Mouse (Mus musculus) megakaryocyte, embryonic 14.5 days (primary cell): ENCODE results near the gene Asap2. TPM values are rescaled to one million over a fixed set of nuclear protein-coding genes. Genes with fewer than 3 reads are reported as not detected.
A peak's percentile ranks its signal among the peaks of the same experiment; 100 is the strongest.

Experiments
- H3K27me3 ChIP-seq: replicated peaks from 2 replicates; pipeline ENCODE3; 2012; ENCODE audit warnings: inconsistent platforms
- H3K36me3 ChIP-seq: replicated peaks from 2 replicates; pipeline ENCODE3; 2012; ENCODE audit warnings: low read length, inconsistent platforms, mixed read lengths
- H3K4me1 ChIP-seq: 2 replicates; pipeline ENCODE4 v1.6.1; 2012; ENCODE audit warnings: inconsistent platforms
- H3K4me3 ChIP-seq: replicated peaks from 2 replicates; pipeline ENCODE3; 2012; ENCODE audit warnings: moderate library complexity, mild to moderate bottlenecking, inconsistent platforms
- H3K9me3 ChIP-seq: 2 replicates; pipeline ENCODE4 v1.6.1; 2012; ENCODE audit warnings: inconsistent platforms
- FLI1 ChIP-seq: IDR thresholded peaks from 2 replicates; pipeline ENCODE4 v1.6.1; 2012; ENCODE audit warnings: low read length, inconsistent platforms, mixed read lengths
- GATA1 ChIP-seq: IDR thresholded peaks from 3 replicates; pipeline ENCODE4 v1.6.1; 2012; ENCODE audit warnings: mixed read lengths, low read length, inconsistent platforms, borderline replicate concordance
- polyA plus RNA-seq: library from polyadenylated mRNA; stranded (reverse); fragments of >175 nt; gene quantifications from 2 replicates; pipeline ENCODE4 v1.2.3, GENCODE M21; 2012; ENCODE audit warnings: low replicate concordance; ENCODE audit not compliant: insufficient read depth

The Asap2 gene
- polyA plus RNA-seq, 1 experiment: 26.1 TPM

DNA sequence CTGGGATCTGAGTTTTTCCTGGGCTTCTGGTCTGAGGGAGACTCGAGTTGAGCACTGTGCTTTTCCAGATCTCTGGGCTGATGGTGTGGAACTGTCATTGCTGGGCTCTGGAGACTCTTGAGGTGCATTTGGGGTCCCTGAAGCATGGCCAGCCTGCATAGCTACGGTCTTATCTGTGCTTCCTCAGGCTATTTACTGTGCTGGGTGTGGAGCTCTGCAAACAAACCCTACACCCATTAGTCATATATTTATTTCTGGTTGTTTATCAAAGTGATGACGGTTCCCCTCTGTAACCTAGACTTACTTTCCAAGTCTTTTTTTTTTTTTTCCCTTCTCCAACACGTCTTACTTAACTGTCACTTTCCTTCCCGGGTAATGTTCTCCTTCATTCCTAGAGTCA is 154.3 kb downstream of the Asap2 start:
- TF ChIP-seq FLI1: no peak
- TF ChIP-seq GATA1: no peak
- Histone ChIP-seq H3K27me3 (no peaks in the 10 kb centered on the region), H3K4me1 (peaks cover 95% of the 10 kb centered on the region), H3K9me3 (no peaks in the 10 kb centered on the region), H3K4me3 (peak overlapping the region; percentile 81), H3K36me3 (peaks cover 47% of the 10 kb centered on the region)

DNA sequence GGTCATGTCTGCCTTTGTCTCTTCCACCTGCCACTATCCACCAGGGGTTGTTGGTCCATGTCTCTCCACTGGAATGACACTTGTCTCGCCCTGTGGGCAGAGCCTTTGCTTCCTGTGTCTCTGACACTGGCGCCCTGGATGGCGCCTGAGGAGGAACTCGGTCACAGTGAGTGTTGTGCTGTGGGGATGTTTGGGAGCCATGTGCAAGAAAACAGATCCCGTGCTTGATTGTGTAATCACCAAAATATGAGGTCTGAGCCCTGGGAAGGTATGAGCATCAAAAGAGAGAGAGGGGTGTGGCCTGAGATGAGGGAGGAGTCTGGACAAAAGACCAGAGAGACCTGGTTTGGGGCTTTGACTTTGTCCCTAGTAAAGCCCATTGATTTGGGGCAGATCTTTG is 154.8 kb downstream of the Asap2 start:
- no peak for TF ChIP-seq FLI1
- no peak for TF ChIP-seq GATA1
- Histone ChIP-seq H3K27me3 (no peaks in the 10 kb centered on the region), H3K4me3 (peak overlapping the region; percentile 81), H3K4me1 (peaks cover 95% of the 10 kb centered on the region), H3K36me3 (peaks cover 51% of the 10 kb centered on the region), H3K9me3 (no peaks in the 10 kb centered on the region)

DNA sequence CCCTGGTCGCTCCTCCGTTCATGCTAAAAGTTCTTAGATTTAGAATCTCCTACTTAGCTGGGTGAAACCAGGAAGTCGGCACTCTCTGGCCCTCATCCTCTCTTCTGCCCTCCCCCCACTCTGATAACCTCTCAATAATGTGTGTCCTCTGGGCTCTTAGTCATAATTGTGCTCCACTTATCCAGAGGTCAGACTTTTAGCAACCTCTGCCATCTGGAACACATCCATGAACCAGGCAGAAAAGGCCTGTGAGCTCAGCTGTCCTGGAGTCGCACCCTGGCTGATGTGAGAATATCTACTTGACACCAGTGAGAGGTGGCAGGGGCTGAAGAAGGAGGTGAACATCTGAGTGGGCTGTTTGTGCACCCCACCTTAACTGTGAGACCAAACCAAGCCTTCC is 156.6 kb downstream of the Asap2 start:
- no peaks in the 10 kb centered on the region for H3K27me3 ChIP-seq
- H3K36me3 ChIP-seq: peaks cover 67% of the 10 kb centered on the region
- no peak overlapping the region for H3K4me3 ChIP-seq
- H3K9me3 ChIP-seq: no peaks in the 10 kb centered on the region
- TF ChIP-seq FLI1 (no peak), GATA1 (no peak)
- H3K4me1 ChIP-seq: peaks cover 95% of the 10 kb centered on the region

DNA sequence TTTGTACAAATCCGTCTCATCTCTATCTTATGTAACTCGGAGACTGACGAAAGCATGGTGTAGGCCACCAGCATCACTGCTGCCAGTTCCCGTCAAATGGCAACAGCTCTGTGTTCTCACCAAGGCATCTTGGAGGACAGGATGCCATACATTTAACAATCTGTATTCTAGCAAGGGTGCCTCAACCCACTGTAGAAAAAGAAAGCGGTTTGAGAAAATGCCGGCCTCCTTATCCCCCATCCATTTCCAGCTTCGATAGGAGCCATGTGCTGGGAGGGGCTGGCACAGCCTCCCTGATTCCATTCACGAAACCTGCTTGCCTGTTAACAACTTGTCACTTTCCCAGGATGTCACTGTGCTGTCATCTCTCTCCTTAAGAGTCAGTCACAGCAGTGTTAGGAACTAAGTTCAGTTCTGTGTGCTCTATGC is 163.0 kb downstream of the Asap2 start:
- Histone ChIP-seq H3K9me3 (no peaks in the 10 kb centered on the region), H3K36me3 (peaks cover 57% of the 10 kb centered on the region), H3K4me1 (peaks cover 95% of the 10 kb centered on the region), H3K4me3 (peak overlapping the region; percentile 16), H3K27me3 (no peaks in the 10 kb centered on the region)
- no peak for TF ChIP-seq GATA1

DNA sequence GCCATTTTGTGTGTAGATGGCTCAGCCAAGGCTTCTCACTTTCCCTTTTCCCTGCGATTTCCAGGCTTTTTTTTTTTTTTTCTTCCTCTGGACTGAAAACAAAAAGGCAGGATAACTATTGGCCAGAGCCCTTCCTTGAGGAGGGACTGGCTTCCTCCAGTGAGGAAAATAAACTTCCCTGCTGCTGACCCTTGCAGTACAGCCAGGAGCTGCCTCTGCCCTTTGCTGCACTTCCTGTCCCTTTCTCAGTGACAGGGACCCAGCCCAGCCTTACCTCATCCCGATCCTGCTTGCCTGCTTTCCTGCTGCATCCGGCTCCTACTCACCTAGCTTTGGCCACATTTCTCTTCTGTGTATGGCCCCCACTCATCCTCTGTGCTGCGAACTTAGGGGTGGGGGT is 164.8 kb downstream of the Asap2 start:
- Histone ChIP-seq H3K9me3 (no peaks in the 10 kb centered on the region), H3K27me3 (no peaks in the 10 kb centered on the region), H3K4me1 (peaks cover 96% of the 10 kb centered on the region), H3K36me3 (peaks cover 51% of the 10 kb centered on the region), H3K4me3 (peak overlapping the region; percentile 68)
- no peak for TF ChIP-seq GATA1

DNA sequence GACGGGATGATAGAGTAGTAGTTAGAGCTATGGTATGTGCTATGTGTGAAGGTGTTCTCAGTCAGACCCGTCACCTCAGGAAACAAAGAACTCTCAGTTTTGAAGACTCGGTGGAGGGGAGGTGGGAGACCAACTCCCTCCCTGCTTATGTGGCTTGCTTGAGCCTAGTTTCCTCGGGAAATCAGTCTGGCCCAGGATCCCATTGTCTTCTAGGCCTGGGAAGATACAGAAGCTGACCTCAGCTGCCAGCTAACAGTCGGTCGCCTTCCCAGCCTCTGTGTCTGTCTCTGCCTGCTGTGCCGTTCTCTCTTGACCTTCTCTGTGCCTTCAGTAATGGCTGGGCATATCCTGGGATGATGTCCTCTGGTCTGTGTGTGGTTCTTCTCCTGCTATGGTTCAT is 169.0 kb downstream of the Asap2 start:
- TF ChIP-seq GATA1: no peak
- TF ChIP-seq FLI1: no peak
- H3K9me3 ChIP-seq: peaks cover 5% of the 10 kb centered on the region
- H3K4me1 ChIP-seq: peaks cover 99% of the 10 kb centered on the region
- peak overlapping the region; percentile 57 for H3K4me3 ChIP-seq
- H3K36me3 ChIP-seq: peaks cover 55% of the 10 kb centered on the region
- H3K27me3 ChIP-seq: no peaks in the 10 kb centered on the region

DNA sequence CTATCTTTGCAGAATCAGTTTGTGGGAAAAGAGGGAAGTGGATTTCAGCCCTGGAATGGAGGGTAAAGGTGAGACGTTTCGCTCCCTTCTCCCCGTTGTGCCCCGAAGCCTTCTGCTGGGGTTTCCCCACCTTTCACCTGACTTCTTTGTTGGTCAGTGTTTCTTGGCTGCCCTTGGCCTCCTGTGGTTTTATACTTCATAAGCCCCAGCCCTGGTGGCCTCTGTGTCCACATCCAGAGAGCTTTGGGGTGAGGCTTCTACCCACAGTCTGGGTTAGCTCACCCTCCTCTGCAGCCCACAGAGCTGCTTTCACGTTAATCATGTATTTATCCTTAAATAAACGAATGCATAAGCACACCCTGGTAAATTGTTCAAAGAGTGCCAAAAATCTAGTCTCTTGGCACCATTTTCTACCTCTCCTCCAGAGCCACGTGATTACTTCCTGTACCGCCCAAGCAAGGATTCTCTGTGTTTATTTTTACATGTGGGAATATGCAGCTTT is 170.1 kb downstream of the Asap2 start:
- Histone ChIP-seq H3K4me1 (peaks cover 99% of the 10 kb centered on the region), H3K36me3 (peaks cover 59% of the 10 kb centered on the region), H3K27me3 (no peaks in the 10 kb centered on the region), H3K9me3 (peaks cover 5% of the 10 kb centered on the region), H3K4me3 (no peak overlapping the region)
- TF ChIP-seq FLI1: no peak

DNA sequence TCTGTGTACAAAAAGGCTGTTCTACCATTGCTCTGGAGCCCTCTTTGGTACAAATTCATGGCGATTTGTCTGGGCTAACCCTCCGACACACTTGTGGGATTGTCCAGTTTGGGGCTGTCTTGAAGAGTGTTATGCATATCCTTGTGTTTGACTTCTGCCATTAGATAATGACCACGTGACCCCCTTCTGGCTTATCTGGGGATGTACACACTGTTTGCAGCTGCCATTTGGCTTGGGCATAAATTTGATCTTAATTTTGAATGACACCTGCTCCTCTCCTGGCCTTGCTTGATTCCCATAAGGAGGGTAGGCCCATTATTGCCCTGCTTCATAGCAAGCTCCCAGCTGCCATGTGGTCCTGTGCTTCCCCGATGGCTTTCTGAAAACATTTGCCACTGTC is 171.6 kb downstream of the Asap2 start:
- no peaks in the 10 kb centered on the region for H3K27me3 ChIP-seq
- peaks cover 5% of the 10 kb centered on the region for H3K9me3 ChIP-seq
- peaks cover 51% of the 10 kb centered on the region for H3K36me3 ChIP-seq
- peaks cover 99% of the 10 kb centered on the region for H3K4me1 ChIP-seq
- TF ChIP-seq FLI1 (no peak), GATA1 (no peak)
- H3K4me3 ChIP-seq: no peak overlapping the region

DNA sequence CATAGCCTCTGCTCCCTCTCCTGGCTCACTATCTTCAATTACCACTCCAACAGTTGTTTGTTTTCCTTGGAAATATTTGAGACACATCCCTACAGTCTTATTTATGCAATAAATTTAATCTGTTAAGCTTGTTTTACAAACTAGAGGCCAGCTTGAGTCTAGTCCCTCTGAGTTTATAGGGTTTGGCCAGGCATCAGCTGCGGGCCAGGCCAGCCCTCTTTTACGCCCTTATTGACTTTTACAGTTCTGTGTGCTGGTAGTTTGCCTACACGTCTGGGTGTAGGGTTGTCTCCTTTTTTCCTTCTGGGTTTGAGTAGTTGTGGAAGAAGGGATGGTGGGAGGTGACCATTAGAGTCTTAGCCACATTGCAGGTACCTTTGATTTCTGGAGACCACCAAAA is 173.4 kb downstream of the Asap2 start:
- Histone ChIP-seq H3K9me3 (peaks cover 5% of the 10 kb centered on the region), H3K36me3 (peaks cover 67% of the 10 kb centered on the region), H3K27me3 (no peaks in the 10 kb centered on the region), H3K4me1 (peaks cover 97% of the 10 kb centered on the region), H3K4me3 (no peak overlapping the region)
- TF ChIP-seq GATA1 (no peak), FLI1 (no peak)

DNA sequence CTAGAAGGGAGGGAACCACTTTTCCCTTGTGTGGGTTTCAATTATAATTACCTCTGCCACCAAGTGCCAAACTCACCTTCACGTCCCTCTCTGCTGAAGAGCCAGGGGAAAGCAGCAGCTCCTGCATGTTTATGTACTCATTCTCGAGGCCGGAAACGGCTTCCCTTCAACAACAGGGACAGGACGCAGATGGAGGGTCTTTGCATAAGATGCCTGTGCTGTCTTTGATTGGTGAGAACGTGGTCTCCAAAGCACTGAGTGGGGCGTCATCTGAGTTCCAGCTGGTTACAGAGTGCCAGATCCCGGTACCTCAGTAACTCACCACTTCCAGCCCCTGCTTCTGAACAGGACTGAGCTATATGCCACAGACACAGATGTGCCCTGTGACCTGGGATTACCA is 174.0 kb downstream of the Asap2 start:
- H3K27me3 ChIP-seq: no peaks in the 10 kb centered on the region
- H3K4me1 ChIP-seq: peaks cover 96% of the 10 kb centered on the region
- no peak overlapping the region for H3K4me3 ChIP-seq
- peaks cover 5% of the 10 kb centered on the region for H3K9me3 ChIP-seq
- H3K36me3 ChIP-seq: peaks cover 70% of the 10 kb centered on the region
- no peak for TF ChIP-seq FLI1
- no peak for TF ChIP-seq GATA1

DNA sequence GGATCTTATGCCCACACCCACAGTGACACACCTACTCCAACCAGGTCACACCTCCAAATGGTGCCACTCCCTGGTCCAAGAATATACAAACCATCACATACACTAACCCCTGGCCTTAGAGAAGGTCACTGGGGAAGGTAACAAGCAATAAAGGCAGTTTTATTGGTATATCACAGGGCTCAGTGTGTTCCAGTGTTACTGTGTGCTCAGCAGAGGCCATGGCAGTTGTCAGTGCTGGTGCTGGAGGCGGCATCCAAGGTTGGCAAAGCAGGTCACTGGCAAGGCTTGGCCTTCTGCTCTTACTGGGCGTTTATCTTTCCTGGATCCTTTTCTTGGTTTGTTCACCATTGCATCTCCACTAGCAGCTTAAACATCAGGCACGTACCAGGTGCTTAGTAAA is 174.9 kb downstream of the Asap2 start:
- H3K4me3 ChIP-seq: no peak overlapping the region
- H3K9me3 ChIP-seq: peaks cover 5% of the 10 kb centered on the region
- peaks cover 71% of the 10 kb centered on the region for H3K36me3 ChIP-seq
- TF ChIP-seq GATA1 (no peak), FLI1 (no peak)
- H3K27me3 ChIP-seq: no peaks in the 10 kb centered on the region
- peaks cover 93% of the 10 kb centered on the region for H3K4me1 ChIP-seq
